Comparison of ENCODE assay signal across 9 mouse cellular contexts in genomic region chrX:120290011-120290899, GRCm38 (mm10). TPM values are rescaled to one million over a fixed set of nuclear protein-coding genes. Genes with fewer than 3 reads are reported as not detected.
DNase-seq lines count a peak whose midpoint lies in the region; ATAC-seq and TF ChIP-seq lines count a peak whose summit lies in the region.
"Had no signal": no experiment of that assay in that cellular context is flagged by ENCODE, and none has a peak within 500 bp of the region (broad histone marks: within the 10 kb centered on the region; RNA-seq: fewer than 3 reads in every experiment).

TSS of gene Pcdh11x (plus strand) at chrX:120290259.

- no peaks in the 10 kb centered on the region for H3K27me3 ChIP-seq in heart, embryonic 14.5 days (ENCODE audit: control insufficient read depth, insufficient read depth, low read length)
- no peaks in the 10 kb centered on the region for H3K27me3 ChIP-seq in heart, embryonic 15.5 days
- peaks cover 25% of the 10 kb centered on the region; the same call in 1 of the 2 replicates for H3K27me3 ChIP-seq in liver, postnatal 0 days (ENCODE audit: insufficient read depth, low read length)

- ATAC-seq in heart, embryonic 14.5 days (ENCODE audit: insufficient number of reproducible peaks, insufficient read depth, low FRiP score, low read depth): peak; percentile 81
- ATAC-seq in heart, embryonic 15.5 days (replicated peaks; ENCODE audit: insufficient number of reproducible peaks, insufficient read depth, low FRiP score, low read depth): peak; percentile 75
- ATAC-seq in liver, postnatal 0 days: no peak

- H3K9me3 ChIP-seq in heart, embryonic 14.5 days (ENCODE audit: control insufficient read depth, low read length): no peaks in the 10 kb centered on the region
- H3K9me3 ChIP-seq in heart, embryonic 15.5 days (replicated peaks): no peaks in the 10 kb centered on the region
- no peaks in the 10 kb centered on the region for H3K9me3 ChIP-seq in liver, postnatal 0 days (ENCODE audit: low read length)

- peak within 1 kb of the TSS; percentile 68 for H3K9ac ChIP-seq in heart, embryonic 14.5 days (ENCODE audit: low read length)
- peak within 1 kb of the TSS; percentile 50 for H3K9ac ChIP-seq in heart, embryonic 15.5 days
- no peak within 1 kb of the TSS for H3K9ac ChIP-seq in liver, postnatal 0 days (replicated peaks)

- 7% methylated on average over 31 of the region's 40 CpGs for WGBS in heart, embryonic 14.5 days
- whole genome bisulfite sequencing in heart, embryonic 15.5 days: 8% methylated on average over 34 of the region's 40 CpGs
- 16% methylated on average over 32 of the region's 40 CpGs for WGBS in liver, postnatal 0 days (ENCODE audit: insufficient replicate concordance)

- no peak for DNase-seq in heart, adult 18-20 months
- peak; percentile 23 to 39 for DNase-seq in cerebellum, postnatal 4 days (ENCODE audit: low spot score in 2 of 2)
- DNase-seq in kidney, postnatal 4 days: peak; percentile 39 to 64
- DNase-seq in liver, postnatal 0 days: peak; percentile 8
- peak; percentile 60 for DNase-seq in right cerebral cortex, postnatal 4 days
- DNase-seq in thymus, postnatal 14 days: no peak

- TF ChIP-seq EP300 in liver, postnatal 0 days (IDR thresholded peaks at IDR 0.05; ENCODE audit: low read depth): no peak

- H3K4me2 ChIP-seq in heart, embryonic 14.5 days (ENCODE audit: low read length): peak within 1 kb of the TSS; percentile 83
- H3K4me2 ChIP-seq in heart, embryonic 15.5 days: peak within 1 kb of the TSS; percentile 77
- H3K4me2 ChIP-seq in liver, postnatal 0 days (ENCODE audit: low read depth, low read length): peak within 1 kb of the TSS; percentile 42

- H3K4me3 ChIP-seq in heart, embryonic 14.5 days (ENCODE audit: control insufficient read depth in 1 of 2, insufficient read depth in 1 of 2, low read depth in 1 of 2, low read length in 2 of 2): peak within 1 kb of the TSS; percentile 51 to 56
- peak within 1 kb of the TSS; percentile 63 for H3K4me3 ChIP-seq in heart, embryonic 15.5 days
- H3K4me3 ChIP-seq in liver, postnatal 0 days (ENCODE audit: low read depth, low read length): no peak within 1 kb of the TSS

- no peak within 1 kb of the TSS for H3K27ac ChIP-seq in heart, embryonic 14.5 days (replicated peaks in 1 of 2; ENCODE audit: control insufficient read depth in 1 of 2, insufficient read depth in 1 of 2, low read depth in 2 of 2, low read length in 2 of 2)
- 0 out of 2 replicates have a peak within 1 kb of the TSS, but pooled peaks have one; percentile 40 for H3K27ac ChIP-seq in heart, embryonic 15.5 days
- no peak within 1 kb of the TSS for H3K27ac ChIP-seq in liver, postnatal 0 days (ENCODE audit: low read depth)

- H3K36me3 ChIP-seq in heart, embryonic 14.5 days (ENCODE audit: control insufficient read depth, insufficient read depth, low read length): no peaks in the 10 kb centered on the region
- no peaks in the 10 kb centered on the region for H3K36me3 ChIP-seq in heart, embryonic 15.5 days
- H3K36me3 ChIP-seq in liver, postnatal 0 days (replicated peaks; ENCODE audit: insufficient read depth, low read length): no peaks in the 10 kb centered on the region
- H3K36me3 ChIP-seq: G1E had no signal

- no peaks in the 10 kb centered on the region; a peak in 1 of 4 replicates for H3K4me1 ChIP-seq in heart, embryonic 14.5 days (ENCODE audit: control insufficient read depth in 2 of 2, insufficient read depth in 2 of 2, low read length in 2 of 2)
- no peaks in the 10 kb centered on the region for H3K4me1 ChIP-seq in heart, embryonic 15.5 days (replicated peaks)
- no peaks in the 10 kb centered on the region for H3K4me1 ChIP-seq in liver, postnatal 0 days (ENCODE audit: insufficient read depth)

- no peak for TF ChIP-seq CTCF in liver, postnatal 0 days (IDR thresholded peaks at IDR 0.05; ENCODE audit: low read depth)

RNA-seq across cellular contexts. Expression of gene Pcdh11x, which starts in this region (rescaled TPM):
- 3.1 and 3.5 TPM in 2 replicates for polyA plus RNA-seq in heart, embryonic 14.5 days (2014; fragmentation: Nextera tagmentation; extraction: Ambion mirVana)
- under 1 TPM in 1 of 2 experiments, not detected in 1; 0.08 TPM for total RNA-seq in heart, adult 18-20 months (2021)
- 2.8 and 2.9 TPM in 2 replicates for polyA plus RNA-seq in heart, embryonic 15.5 days (2015; fragmentation: Nextera tagmentation; extraction: Ambion mirVana)
- polyA plus RNA-seq in liver, postnatal 0 days (2015; fragmentation: Nextera tagmentation; extraction: Ambion mirVana): 0.04 and 0.14 TPM in 2 replicates
- polyA plus RNA-seq: G1E had no signal

Comparison
In these comparisons a context has a peak if more than half of its experiments do, and no peak if none do; other contexts are left out.
1. Peak in DNase-seq and H3K4me2 ChIP-seq in liver, postnatal 0 days; RNA of the gene not detected or under 1 TPM.
2. DNase-seq: peak in cerebellum, postnatal 4 days (2 of 2), kidney, postnatal 4 days (2 of 2) and right cerebral cortex, postnatal 4 days (single experiment); none in heart, adult 18-20 months (0 of 2) and thymus, postnatal 14 days (single experiment).
3. Peak in every context shown above with its lines, with median percentiles within 50 percentile points of each other: H3K4me2 ChIP-seq.